Comparison of ENCODE assay signal across 12 mouse cellular contexts in the genomic region with DNA sequence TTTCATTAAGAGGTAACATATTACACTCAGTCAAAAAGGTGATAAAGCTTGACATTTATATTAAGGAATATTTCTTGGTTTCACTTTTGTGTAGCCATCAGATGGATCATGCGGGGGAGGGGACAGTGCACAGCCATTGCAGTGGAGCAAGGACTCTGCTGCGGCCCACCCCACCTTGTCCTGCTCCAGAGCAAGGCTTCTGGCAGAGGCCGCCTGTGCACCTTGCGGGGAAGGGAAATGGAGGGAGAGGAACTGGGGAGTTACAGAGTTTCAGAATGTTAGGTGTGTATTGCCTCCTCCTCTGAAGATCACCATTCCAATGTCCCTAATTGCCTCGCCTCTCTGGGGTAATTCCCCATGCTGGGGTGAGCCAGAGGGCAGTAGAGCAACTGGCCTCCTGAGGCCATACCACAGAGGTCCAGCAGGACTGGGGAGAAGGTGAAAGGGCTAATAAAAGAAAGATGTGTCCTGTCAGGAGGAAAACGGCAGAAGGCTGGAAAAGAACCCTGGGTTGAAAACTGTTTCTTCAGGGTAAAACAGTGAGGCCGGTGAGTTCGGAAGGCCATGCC. TPM values are rescaled to one million over a fixed set of nuclear protein-coding genes. Genes with fewer than 3 reads are reported as not detected.
DNase-seq lines count a peak whose midpoint lies in the region; ATAC-seq lines count a peak whose summit lies in the region.
"Had no signal": no experiment of that assay in that cellular context is flagged by ENCODE, and none has a peak within 500 bp of the region (broad histone marks: within the 10 kb centered on the region; RNA-seq: fewer than 3 reads in every experiment).

No protein-coding gene starts in this region.

- no peak for ATAC-seq in forebrain, embryonic 15.5 days (replicated peaks)
- ATAC-seq in hindbrain, embryonic 13.5 days (ENCODE audit: low FRiP score), result no peak
- ATAC-seq in granulocyte monocyte progenitor cell, adult 5-6 weeks (replicated peaks; ENCODE audit: poor library complexity, severe bottlenecking), result no peak
- ATAC-seq: lung, postnatal 0 days; Patski had no signal

- no peak overlapping the region for H3K4me2 ChIP-seq in forebrain, embryonic 15.5 days (replicated peaks)
- H3K4me2 ChIP-seq in hindbrain, embryonic 13.5 days, result no peak overlapping the region

- DNase-seq in forebrain, embryonic 10.5 days (ENCODE audit: extremely low spot score, low spot score), result no peak
- peak; percentile 13 for DNase-seq in urinary bladder, postnatal 25 days (ENCODE audit: low spot score)
- DNase-seq in urinary bladder, adult 2 months (ENCODE audit: low spot score), result no peak
- no peak for DNase-seq in frontal cortex, postnatal 25 days (ENCODE audit: low spot score in 2 of 2)
- DNase-seq in left cerebral cortex, postnatal 25 days (ENCODE audit: low spot score in 2 of 2), result no peak
- DNase-seq: midbrain, embryonic 14.5 days had no signal

- H3K27ac ChIP-seq in forebrain, embryonic 10.5 days, result peak overlapping the region; percentile 58
- H3K27ac ChIP-seq in forebrain, embryonic 15.5 days (replicated peaks), result no peak overlapping the region
- peak overlapping the region; percentile 52; the same call in 1 of the 2 replicates for H3K27ac ChIP-seq in hindbrain, embryonic 13.5 days
- H3K27ac ChIP-seq: kidney, postnatal 0 days had no signal

- H3K4me1 ChIP-seq in forebrain, embryonic 10.5 days, result peaks cover 62% of the 10 kb centered on the region
- H3K4me1 ChIP-seq in forebrain, embryonic 15.5 days, result peaks cover 22% of the 10 kb centered on the region
- H3K4me1 ChIP-seq in hindbrain, embryonic 13.5 days (replicated peaks), result peaks cover 52% of the 10 kb centered on the region

- peaks cover 10% of the 10 kb centered on the region for H3K36me3 ChIP-seq in forebrain, embryonic 10.5 days (replicated peaks)
- no peaks in the 10 kb centered on the region for H3K36me3 ChIP-seq in forebrain, embryonic 15.5 days
- H3K36me3 ChIP-seq in hindbrain, embryonic 13.5 days, result 0 out of 2 replicates have a peak, but pooled peaks cover 3% of the 10 kb centered on the region

- no peak overlapping the region for H3K4me3 ChIP-seq in forebrain, embryonic 10.5 days
- no peak overlapping the region for H3K4me3 ChIP-seq in forebrain, embryonic 15.5 days
- H3K4me3 ChIP-seq in hindbrain, embryonic 13.5 days, result no peak overlapping the region

- peaks cover 56% of the 10 kb centered on the region for H3K27me3 ChIP-seq in forebrain, embryonic 10.5 days (ENCODE audit: poor library complexity, severe bottlenecking)
- H3K27me3 ChIP-seq in forebrain, embryonic 15.5 days, result no peaks in the 10 kb centered on the region
- H3K27me3 ChIP-seq in hindbrain, embryonic 13.5 days, result peaks cover 3% of the 10 kb centered on the region; the same call in 1 of the 2 replicates
- H3K27me3 ChIP-seq: Patski had no signal

- intact Hi-C loops in left cerebral cortex, postnatal 25 days (cut with DNase I), result no loop called here

- no peak overlapping the region for H3K9ac ChIP-seq in forebrain, embryonic 15.5 days (replicated peaks)
- H3K9ac ChIP-seq in hindbrain, embryonic 13.5 days, result peak overlapping the region; percentile 39; the same call in 1 of the 2 replicates

- H3K9me3 ChIP-seq in forebrain, embryonic 10.5 days, result no peaks in the 10 kb centered on the region
- H3K9me3 ChIP-seq in forebrain, embryonic 15.5 days, result no peaks in the 10 kb centered on the region
- H3K9me3 ChIP-seq in hindbrain, embryonic 13.5 days, result no peaks in the 10 kb centered on the region

- WGBS in forebrain, embryonic 10.5 days, result 37% methylated on average over 8 of the region's 8 CpGs
- WGBS in forebrain, embryonic 15.5 days, result 59% methylated on average over 8 of the region's 8 CpGs
- 52% methylated on average over 8 of the region's 8 CpGs for WGBS in hindbrain, embryonic 13.5 days

RNA-seq across cellular contexts. Expression of a gene that starts 47.4 kb away (rescaled TPM):
- 0.05 TPM in 1 of 2 replicates, not detected in the other for polyA plus RNA-seq in forebrain, embryonic 10.5 days (2016; fragmentation: Nextera tagmentation; extraction: Ambion mirVana)
- polyA plus RNA-seq in forebrain, embryonic 15.5 days (2015; fragmentation: Nextera tagmentation; extraction: Ambion mirVana), result 0.36 and 0.61 TPM in 2 replicates
- polyA plus RNA-seq in urinary bladder, adult 2 months (2012; rRNA removed), result 0.06 and 0.07 TPM in 2 replicates
- polyA plus RNA-seq in hindbrain, embryonic 13.5 days (2015; fragmentation: Nextera tagmentation; extraction: Ambion mirVana), result 18.5 and 25.5 TPM in 2 replicates
- not detected in 2 replicates for total RNA-seq in granulocyte monocyte progenitor cell, adult 5-6 weeks (2014; fragmentation: Nextera tagmentation)
- not detected in 2 replicates for total RNA-seq in granulocyte monocyte progenitor cell, adult 5-6 weeks (2017)
- total RNA-seq in left cerebral cortex, postnatal 25 days (2021), result under 1 TPM; 0.09 to 0.11 TPM
- polyA plus RNA-seq: kidney, postnatal 0 days had no signal

Comparison
In these comparisons a context has a peak if more than half of its experiments do, and no peak if none do; other contexts are left out.
1. RNA of a gene that starts 47.4 kb away (polyA plus RNA-seq): 18.5 to 25.5 TPM in hindbrain, embryonic 13.5 days; 0.36 to 0.61 TPM in forebrain, embryonic 15.5 days, 0.06 to 0.07 TPM in urinary bladder, adult 2 months and 0.05 TPM in forebrain, embryonic 10.5 days; every median in the first group is over 10 times any median in the second.